Mouse (Mus musculus): ENCODE results near the gene B4galt2.

- TF ChIP-seq CTCF (IDR thresholded peaks at IDR 0.05; ENCODE audit: low read depth) = no peak
- no peak for TF ChIP-seq EP300 (optimal IDR thresholded peaks at IDR 0.05)
Measured at GRCm38 (mm10) chr4:117849506-117849905, 33.8 kb downstream of the B4galt2 start.
